Mouse (Mus musculus): ENCODE measurements at regions not wholly inside any gene's neighbourhood (a gene's known extent, or its start where the extent isn't known, plus 50 kb on each side); places are given as distances from the start of the nearest gene placed in this dataset.

GRCm38 (mm10) chr10:60936659-60937516 is 105.5 kb upstream of the Unc5b start:
- H3K4me2 ChIP-seq (ENCODE audit: low read depth, low read length): no peak overlapping the region
- H3K27ac ChIP-seq (ENCODE audit: low read depth): no peak overlapping the region
- TF ChIP-seq EP300 (IDR thresholded peaks at IDR 0.05; ENCODE audit: low read depth): no peak
- TF ChIP-seq CTCF (IDR thresholded peaks at IDR 0.05; ENCODE audit: low read depth): no peak

GRCm38 (mm10) chr10:60934297-60935286 is 103.2 kb upstream of the Unc5b start:
- no peak overlapping the region for H3K4me3 ChIP-seq (ENCODE audit: low read depth, low read length)
- H3K27ac ChIP-seq (ENCODE audit: low read depth): peak overlapping the region; percentile 69
- peak; percentile 80 for ATAC-seq (ENCODE audit: insufficient read depth, low read depth)
- H3K9ac ChIP-seq (replicated peaks; ENCODE audit: low read depth, low read length): no peak overlapping the region
- H3K36me3 ChIP-seq (replicated peaks; ENCODE audit: control insufficient read depth, insufficient read depth, low read length): no peaks in the 10 kb centered on the region
- peak; percentile 92 for DNase-seq (ENCODE audit: low spot score)
- H3K4me1 ChIP-seq (ENCODE audit: control insufficient read depth, insufficient read depth): peaks cover 48% of the 10 kb centered on the region
- 0 out of 2 replicates have a peak overlapping the region, but pooled peaks have one; percentile 16 for H3K4me2 ChIP-seq (ENCODE audit: low read depth, low read length)
- WGBS: 31% methylated on average over 13 of the region's 13 CpGs
- no peaks in the 10 kb centered on the region for H3K27me3 ChIP-seq (ENCODE audit: control insufficient read depth, insufficient read depth, low read length)
- TF ChIP-seq EP300 (IDR thresholded peaks at IDR 0.05; ENCODE audit: low read depth) (no peak), CTCF (IDR thresholded peaks at IDR 0.05; ENCODE audit: low read depth) (no peak)
- no peaks in the 10 kb centered on the region for H3K9me3 ChIP-seq (replicated peaks; ENCODE audit: control insufficient read depth, low read length)

More at GRCm38 (mm10) chr10:60936659-60937516, 105.5 kb upstream of the Unc5b start:
- no peak for ATAC-seq (ENCODE audit: insufficient read depth, low read depth)
- H3K9me3 ChIP-seq (replicated peaks; ENCODE audit: control insufficient read depth, low read length): no peaks in the 10 kb centered on the region
- no peak overlapping the region for H3K4me3 ChIP-seq (ENCODE audit: low read depth, low read length)
- no peak for DNase-seq (ENCODE audit: low spot score)
- H3K36me3 ChIP-seq (replicated peaks; ENCODE audit: control insufficient read depth, insufficient read depth, low read length): no peaks in the 10 kb centered on the region
- H3K9ac ChIP-seq (replicated peaks; ENCODE audit: low read depth, low read length): no peak overlapping the region
- no peaks in the 10 kb centered on the region for H3K27me3 ChIP-seq (ENCODE audit: control insufficient read depth, insufficient read depth, low read length)
- 38% methylated on average over 13 of the region's 13 CpGs for WGBS
- peaks cover 42% of the 10 kb centered on the region for H3K4me1 ChIP-seq (ENCODE audit: control insufficient read depth, insufficient read depth)

DNA sequence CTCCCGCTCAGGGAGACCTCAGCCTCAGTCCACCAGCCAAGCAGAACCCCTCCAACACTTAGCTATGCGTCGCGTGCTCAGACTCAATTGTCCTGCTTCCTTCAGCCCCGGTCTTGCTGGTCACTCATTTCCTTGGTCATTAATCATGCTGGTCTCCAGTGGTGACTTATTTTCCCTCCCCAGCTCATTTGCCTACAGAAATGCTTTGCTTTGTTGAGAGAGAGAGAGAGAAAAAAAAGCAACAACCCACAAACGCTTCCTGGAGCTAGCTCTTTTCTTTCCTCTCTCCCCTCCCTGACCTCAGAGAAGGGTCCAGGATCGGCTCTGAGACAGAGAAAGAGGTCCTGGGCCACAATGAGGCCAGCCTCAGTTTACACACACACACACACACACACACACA is 102.5 kb upstream of the Unc5b start:
- Histone ChIP-seq H3K27ac (ENCODE audit: low read depth) (peak overlapping the region; percentile 69), H3K9ac (replicated peaks; ENCODE audit: low read depth, low read length) (no peak overlapping the region), H3K4me2 (ENCODE audit: low read depth, low read length) (0 out of 2 replicates have a peak overlapping the region, but pooled peaks have one; percentile 16), H3K4me3 (ENCODE audit: low read depth, low read length) (no peak overlapping the region), H3K9me3 (replicated peaks; ENCODE audit: control insufficient read depth, low read length) (no peaks in the 10 kb centered on the region), H3K36me3 (replicated peaks; ENCODE audit: control insufficient read depth, insufficient read depth, low read length) (no peaks in the 10 kb centered on the region), H3K4me1 (ENCODE audit: control insufficient read depth, insufficient read depth) (peaks cover 49% of the 10 kb centered on the region), H3K27me3 (ENCODE audit: control insufficient read depth, insufficient read depth, low read length) (no peaks in the 10 kb centered on the region)
- DNase-seq (ENCODE audit: low spot score) (no peak), ATAC-seq (ENCODE audit: insufficient read depth, low read depth) (no peak)
- WGBS: 40% methylated on average over 7 of the region's 7 CpGs
- no peak for TF ChIP-seq CTCF (IDR thresholded peaks at IDR 0.05; ENCODE audit: low read depth)
- no peak for TF ChIP-seq EP300 (IDR thresholded peaks at IDR 0.05; ENCODE audit: low read depth)

DNA sequence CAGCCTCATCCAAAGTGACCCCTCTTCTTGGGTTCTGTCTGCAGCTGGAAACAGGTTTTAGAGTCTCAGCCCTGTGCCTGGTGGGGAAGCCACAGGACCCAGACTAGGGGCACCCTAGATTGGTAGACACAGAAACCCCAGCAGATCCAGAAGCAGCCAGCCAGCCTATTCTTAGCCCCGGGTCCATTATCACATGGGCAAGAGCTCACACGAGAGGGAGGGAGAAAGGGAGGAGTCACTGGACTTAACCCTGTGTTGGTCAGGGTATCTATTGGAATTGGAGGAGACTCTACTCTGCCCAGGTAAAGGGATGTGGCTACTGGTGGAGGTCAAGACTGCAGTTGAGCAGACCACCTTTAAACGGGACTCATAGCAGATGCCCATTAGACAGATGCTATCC is 101.5 kb upstream of the Unc5b start:
- 15% methylated on average over 3 of the region's 3 CpGs for WGBS
- Histone ChIP-seq H3K9me3 (replicated peaks; ENCODE audit: control insufficient read depth, low read length) (no peaks in the 10 kb centered on the region), H3K9ac (replicated peaks; ENCODE audit: low read depth, low read length) (no peak overlapping the region), H3K36me3 (replicated peaks; ENCODE audit: control insufficient read depth, insufficient read depth, low read length) (no peaks in the 10 kb centered on the region), H3K4me2 (ENCODE audit: low read depth, low read length) (0 out of 2 replicates have a peak overlapping the region, but pooled peaks have one; percentile 5), H3K4me3 (ENCODE audit: low read depth, low read length) (no peak overlapping the region), H3K4me1 (ENCODE audit: control insufficient read depth, insufficient read depth) (peaks cover 58% of the 10 kb centered on the region), H3K27ac (ENCODE audit: low read depth) (peak overlapping the region; percentile 74), H3K27me3 (ENCODE audit: control insufficient read depth, insufficient read depth, low read length) (no peaks in the 10 kb centered on the region)
- ATAC-seq (ENCODE audit: insufficient read depth, low read depth) (peak; percentile 57), DNase-seq (ENCODE audit: low spot score) (peak; percentile 72)
- TF ChIP-seq EP300 (IDR thresholded peaks at IDR 0.05; ENCODE audit: low read depth): no peak
- TF ChIP-seq CTCF (IDR thresholded peaks at IDR 0.05; ENCODE audit: low read depth): no peak

DNA sequence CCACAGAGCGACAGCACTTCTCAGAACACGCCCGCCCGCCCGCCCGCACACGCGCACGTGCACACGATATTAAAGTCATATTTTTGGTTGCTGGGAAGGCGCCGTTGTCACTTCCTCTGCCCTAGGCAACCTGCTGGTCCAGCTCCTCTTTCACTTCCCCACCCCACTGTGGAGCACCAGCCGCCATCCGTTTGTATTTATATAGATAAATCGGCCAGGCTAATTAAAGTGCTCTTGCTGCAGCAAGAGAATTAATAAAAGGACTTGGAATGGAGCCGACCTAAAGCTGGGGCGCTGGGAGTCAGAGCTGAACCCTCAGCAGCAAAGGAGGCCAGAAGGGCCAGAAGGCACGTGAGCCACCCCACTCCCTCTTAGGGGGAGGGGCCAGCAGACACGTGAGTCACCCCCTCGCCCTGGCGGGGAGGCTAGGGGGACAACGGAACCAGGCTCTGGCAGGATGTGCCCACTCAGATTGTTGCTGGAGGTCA is 100.6 kb upstream of the Unc5b start:
- WGBS: 45% methylated on average over 22 of the region's 22 CpGs
- H3K4me2 ChIP-seq (ENCODE audit: low read depth, low read length): no peak overlapping the region; the same call in 1 of the 2 replicates
- DNase-seq (ENCODE audit: low spot score): no peak
- H3K27ac ChIP-seq (ENCODE audit: low read depth): peak overlapping the region; percentile 74
- no peaks in the 10 kb centered on the region for H3K27me3 ChIP-seq (ENCODE audit: control insufficient read depth, insufficient read depth, low read length)
- H3K9me3 ChIP-seq (replicated peaks; ENCODE audit: control insufficient read depth, low read length): no peaks in the 10 kb centered on the region
- peaks cover 52% of the 10 kb centered on the region for H3K4me1 ChIP-seq (ENCODE audit: control insufficient read depth, insufficient read depth)
- no peak overlapping the region for H3K9ac ChIP-seq (replicated peaks; ENCODE audit: low read depth, low read length)
- no peaks in the 10 kb centered on the region for H3K36me3 ChIP-seq (replicated peaks; ENCODE audit: control insufficient read depth, insufficient read depth, low read length)
- no peak overlapping the region for H3K4me3 ChIP-seq (ENCODE audit: low read depth, low read length)
- ATAC-seq (ENCODE audit: insufficient read depth, low read depth): no peak
- TF ChIP-seq CTCF (IDR thresholded peaks at IDR 0.05; ENCODE audit: low read depth) (no peak), EP300 (IDR thresholded peaks at IDR 0.05; ENCODE audit: low read depth) (no peak)
